Mouse (Mus musculus) forebrain, embryonic 16.5 days (tissue): ENCODE data around the gene Sh3bp5. TPM values are rescaled to one million over a fixed set of nuclear protein-coding genes. Genes with fewer than 3 reads are reported as not detected.

Experiments used
- ATAC-seq: fragments of 200-750 bp; cut with Nextera tagmentation; 2 replicates; pipeline ENCODE4 v1.8.0; 2017; ENCODE audit warnings: mild to moderate bottlenecking, moderate library complexity
- H3K27ac ChIP-seq: fragments of 300-500 bp; sonication (generic); 2 replicates; pipeline ENCODE4 v1.5.1; 2014; ENCODE audit warnings: low read length, control low read depth
- H3K27me3 ChIP-seq: fragments of 300-500 bp; sonication (generic); replicated peaks from 2 replicates; pipeline ENCODE4 v1.6.1; 2014; ENCODE audit warnings: low read length; ENCODE audit not compliant: control insufficient read depth, insufficient read depth
- H3K36me3 ChIP-seq: fragments of 300-500 bp; sonication (generic); 2 replicates; pipeline ENCODE4 v1.6.1; 2014; ENCODE audit not compliant: control insufficient read depth, insufficient read depth
- H3K4me1 ChIP-seq: fragments of 300-500 bp; sonication (generic); replicated peaks from 2 replicates; pipeline ENCODE4 v1.6.1; 2014; ENCODE audit warnings: low read length; ENCODE audit not compliant: control insufficient read depth, insufficient read depth
- H3K4me2 ChIP-seq: fragments of 300-500 bp; sonication (generic); 2 replicates; pipeline ENCODE4 v1.6.1; 2014; ENCODE audit warnings: mild to moderate bottlenecking, low read length, control low read depth
- H3K4me3 ChIP-seq: fragments of 300-500 bp; sonication (generic); replicated peaks from 2 replicates; pipeline ENCODE4 v1.5.1; 2014; ENCODE audit warnings: mild to moderate bottlenecking, low read length, control low read depth
- H3K9ac ChIP-seq: fragments of 300-500 bp; sonication (generic); replicated peaks from 2 replicates; pipeline ENCODE4 v1.6.1; 2014; ENCODE audit warnings: low read depth, low read length, control low read depth
- H3K9me3 ChIP-seq: fragments of 300-500 bp; sonication (generic); 2 replicates; pipeline ENCODE4 v1.6.1; 2016; ENCODE audit warnings: low read length; ENCODE audit not compliant: control insufficient read depth
- WGBS: fragments of 180-500 bp; shearing (Covaris S2); extraction: QIAGEN DNeasy Blood & Tissue Kit; methylation state at CpG from one replicate; pipeline ENCODE4 v1.1.7; 2014; 5-methylcytosine and 5-hydroxymethylcytosine counted together
- polyA plus RNA-seq: library from polyadenylated mRNA; unstranded; fragments of >200 nt; fragmentation: Nextera tagmentation; extraction: Ambion mirVana; gene quantifications from 2 replicates; pipeline ENCODE4 v1.2.1, GENCODE M21; 2015

Gene Sh3bp5
- polyA plus RNA-seq, 1 experiment from 2014 or later, result 128 TPM

- no peak overlapping the region for H3K27ac ChIP-seq
- no peaks in the 10 kb centered on the region for H3K27me3 ChIP-seq
- H3K9ac ChIP-seq, result no peak overlapping the region
- ATAC-seq, result no peak
- H3K9me3 ChIP-seq, result no peaks in the 10 kb centered on the region
- no peak overlapping the region for H3K4me2 ChIP-seq
- 93% methylated on average over 2 of the region's 2 CpGs for WGBS
- H3K36me3 ChIP-seq, result peaks cover 46% of the 10 kb centered on the region
- H3K4me3 ChIP-seq, result no peak overlapping the region
- no peaks in the 10 kb centered on the region for H3K4me1 ChIP-seq
Observed at GRCm38 (mm10) chr14:31362236-31362635, 73.6 kb downstream of the Sh3bp5 start.

GRCm38 (mm10) chr14:31345367-31345766, 90.5 kb downstream of the Sh3bp5 start:
- Histone ChIP-seq H3K4me1 (no peaks in the 10 kb centered on the region), H3K27ac (no peak overlapping the region), H3K36me3 (peaks cover 12% of the 10 kb centered on the region), H3K4me3 (no peak overlapping the region), H3K9me3 (no peaks in the 10 kb centered on the region), H3K4me2 (no peak overlapping the region), H3K27me3 (no peaks in the 10 kb centered on the region), H3K9ac (no peak overlapping the region)
- ATAC-seq, result no peak
- 98% methylated on average over 1 of the region's 1 CpGs for WGBS

DNA sequence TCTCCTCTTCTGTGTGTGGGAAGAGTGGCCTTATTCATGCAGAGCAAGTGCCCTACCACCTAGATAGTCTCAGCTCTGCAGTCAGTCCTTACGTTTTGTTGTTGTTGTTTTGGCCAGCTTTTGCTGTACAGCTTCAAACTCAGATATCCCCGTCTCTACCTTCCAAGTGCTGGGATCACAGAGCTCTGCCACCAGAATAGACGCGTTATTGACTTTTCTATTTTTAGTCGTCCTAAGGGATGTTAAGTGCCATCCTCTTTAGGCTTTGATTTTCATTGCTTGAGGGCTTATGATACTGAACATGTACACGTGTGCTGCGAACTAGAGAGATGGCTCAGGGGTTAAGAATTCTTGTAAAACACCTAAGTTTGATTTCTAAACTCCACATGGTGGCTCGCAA, 92.6 kb downstream of the Sh3bp5 start:
- H3K27me3 ChIP-seq, result no peaks in the 10 kb centered on the region
- H3K4me3 ChIP-seq, result no peak overlapping the region
- no peak overlapping the region for H3K4me2 ChIP-seq
- ATAC-seq, result no peak
- 90% methylated on average over 8 of the region's 8 CpGs for WGBS
- peaks cover 4% of the 10 kb centered on the region for H3K4me1 ChIP-seq
- H3K36me3 ChIP-seq, result peaks cover 9% of the 10 kb centered on the region
- H3K27ac ChIP-seq, result no peak overlapping the region
- H3K9me3 ChIP-seq, result no peaks in the 10 kb centered on the region
- H3K9ac ChIP-seq, result no peak overlapping the region

DNA sequence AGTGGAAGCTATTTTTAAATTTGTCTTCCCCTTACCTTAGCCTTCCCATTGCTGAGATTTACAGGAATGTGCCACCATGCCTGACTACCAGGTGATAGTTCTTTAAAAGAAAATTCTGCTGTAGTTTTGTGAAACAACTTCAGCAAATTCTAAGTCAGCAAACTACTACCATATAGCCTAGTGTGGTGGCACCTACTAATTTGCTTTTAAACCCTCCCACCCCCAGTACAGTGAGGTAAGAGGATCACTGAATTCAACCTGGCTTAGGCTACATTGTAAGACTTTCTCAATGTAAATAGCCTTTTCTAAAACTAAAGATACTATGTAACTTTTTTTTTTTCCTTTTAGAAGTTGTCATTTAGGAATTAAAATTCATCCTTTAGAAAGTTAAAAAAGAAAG, 97.9 kb downstream of the Sh3bp5 start:
- Histone ChIP-seq H3K9ac (no peak overlapping the region), H3K4me2 (peak overlapping the region; percentile 63), H3K27ac (no peak overlapping the region), H3K4me3 (peak overlapping the region; percentile 84), H3K27me3 (no peaks in the 10 kb centered on the region), H3K9me3 (no peaks in the 10 kb centered on the region), H3K36me3 (peaks cover 3% of the 10 kb centered on the region), H3K4me1 (peaks cover 19% of the 10 kb centered on the region)
- ATAC-seq, result no peak

- Histone ChIP-seq H3K9ac (peak overlapping the region; percentile 87), H3K27ac (no peak overlapping the region), H3K36me3 (peaks cover 3% of the 10 kb centered on the region; the same call in 1 of the 2 replicates), H3K27me3 (no peaks in the 10 kb centered on the region), H3K4me3 (peak overlapping the region; percentile 84), H3K9me3 (no peaks in the 10 kb centered on the region), H3K4me2 (peak overlapping the region; percentile 63), H3K4me1 (peaks cover 19% of the 10 kb centered on the region)
- no peak for ATAC-seq
- 41% methylated on average over 7 of the region's 7 CpGs for WGBS
Observed at GRCm38 (mm10) chr14:31337406-31337805, 98.5 kb downstream of the Sh3bp5 start.

DNA sequence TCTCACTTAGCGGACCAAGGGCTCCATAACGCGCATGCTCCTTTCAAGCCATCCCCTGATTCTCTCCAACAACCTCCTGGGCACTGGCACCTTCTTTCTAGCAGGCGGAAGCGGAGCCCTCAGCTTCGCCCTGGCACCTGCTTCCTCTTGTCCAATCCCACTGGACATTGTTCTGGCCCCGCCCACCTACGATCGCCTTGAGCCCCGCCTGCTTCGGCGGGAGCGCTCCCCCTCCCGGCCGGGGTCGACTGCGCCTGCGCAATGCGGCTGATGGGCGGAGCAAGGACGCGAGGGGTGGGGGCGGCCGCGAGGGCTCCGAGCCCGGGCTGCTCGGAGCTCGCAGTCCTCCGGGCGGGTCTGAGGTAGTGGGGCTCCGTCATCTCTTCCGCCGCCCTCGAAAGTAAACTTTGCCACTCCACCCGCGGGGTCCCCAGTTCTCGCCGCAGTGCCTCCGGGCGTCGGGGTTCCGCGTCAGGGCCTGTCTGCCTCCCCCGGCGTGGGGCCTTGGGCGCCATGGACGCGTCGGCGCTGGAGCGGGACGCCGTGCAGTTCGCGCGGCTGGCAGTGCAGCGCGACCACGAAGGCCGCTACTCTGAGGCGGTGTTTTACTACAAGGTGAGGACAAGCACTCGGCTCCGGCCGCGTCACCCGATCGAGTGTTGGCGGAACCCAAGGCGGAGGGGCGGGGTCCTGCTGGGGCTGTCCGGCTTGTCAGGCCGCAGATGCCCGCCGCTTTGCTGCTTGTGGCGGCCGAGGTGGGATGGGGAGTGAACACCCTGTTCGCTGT, 99.3 kb downstream of the Sh3bp5 start, which contains the start of gene Capn7:
Gene Capn7, plus strand, starts transcription at position 270 of the 787 bp plus-strand sequence.
- peak; percentile 96 for ATAC-seq
- Histone ChIP-seq H3K27ac (peak within 1 kb of the TSS; percentile 90), H3K9me3 (no peaks in the 10 kb centered on the region), H3K27me3 (no peaks in the 10 kb centered on the region), H3K4me1 (peaks cover 19% of the 10 kb centered on the region), H3K36me3 (peaks cover 3% of the 10 kb centered on the region; the same call in 1 of the 2 replicates), H3K4me3 (peak within 1 kb of the TSS; percentile 84), H3K9ac (peak within 1 kb of the TSS; percentile 87), H3K4me2 (peak within 1 kb of the TSS; percentile 63)
- WGBS, result under 1% methylated on average over 78 of the region's 78 CpGs

GRCm38 (mm10) chr14:31335765-31336164, 100.1 kb downstream of the Sh3bp5 start:
- WGBS, result 38% methylated on average over 3 of the region's 3 CpGs
- H3K9ac ChIP-seq, result peak overlapping the region; percentile 60
- no peaks in the 10 kb centered on the region for H3K9me3 ChIP-seq
- H3K4me1 ChIP-seq, result peaks cover 19% of the 10 kb centered on the region
- no peaks in the 10 kb centered on the region for H3K27me3 ChIP-seq
- peaks cover 2% of the 10 kb centered on the region; the same call in 1 of the 2 replicates for H3K36me3 ChIP-seq
- H3K27ac ChIP-seq, result peak overlapping the region; percentile 80
- peak overlapping the region; percentile 84 for H3K4me3 ChIP-seq
- ATAC-seq, result peak; percentile 36
- peak overlapping the region; percentile 60 for H3K4me2 ChIP-seq

DNA sequence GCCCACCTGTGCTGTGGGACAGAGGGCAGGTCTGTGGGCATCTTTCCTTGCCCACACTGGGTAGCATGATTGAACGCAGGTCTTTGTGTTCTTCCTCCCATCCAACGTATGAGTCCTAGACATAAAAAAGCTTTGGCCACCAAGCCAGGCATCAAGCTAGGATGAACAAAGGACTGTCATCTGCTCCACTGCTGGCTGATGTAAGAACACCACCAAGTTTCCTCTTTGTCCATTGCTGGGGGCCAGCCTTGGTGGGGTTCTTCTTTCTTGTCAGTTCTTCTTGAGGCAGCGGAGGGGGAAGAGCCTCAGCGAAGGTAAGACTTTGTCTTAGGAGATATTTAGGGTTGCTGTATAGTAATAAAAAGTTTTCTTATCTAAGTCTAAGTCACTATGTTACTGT, 104.9 kb downstream of the Sh3bp5 start:
- Histone ChIP-seq H3K4me3 (no peak overlapping the region), H3K27me3 (no peaks in the 10 kb centered on the region), H3K4me1 (peaks cover 6% of the 10 kb centered on the region), H3K9me3 (no peaks in the 10 kb centered on the region), H3K36me3 (no peaks in the 10 kb centered on the region), H3K4me2 (no peak overlapping the region), H3K27ac (no peak overlapping the region), H3K9ac (no peak overlapping the region)
- no peak for ATAC-seq
- 85% methylated on average over 4 of the region's 4 CpGs for WGBS

- no peaks in the 10 kb centered on the region for H3K27me3 ChIP-seq
- no peak overlapping the region for H3K27ac ChIP-seq
- no peaks in the 10 kb centered on the region for H3K9me3 ChIP-seq
- 72% methylated on average over 2 of the region's 2 CpGs for whole genome bisulfite sequencing
- no peak for ATAC-seq
- H3K36me3 ChIP-seq, result no peaks in the 10 kb centered on the region
- H3K9ac ChIP-seq, result no peak overlapping the region
- no peaks in the 10 kb centered on the region for H3K4me1 ChIP-seq
- H3K4me2 ChIP-seq, result no peak overlapping the region
- no peak overlapping the region for H3K4me3 ChIP-seq
Observed at GRCm38 (mm10) chr14:31329741-31330140, 106.1 kb downstream of the Sh3bp5 start.
